Mouse (Mus musculus): ENCODE data around the gene Serac1.

Gene Serac1

GRCm38 (mm10) chr17:6003661-6004060 is 75.9 kb downstream of the Serac1 start:
- DNase-seq (ENCODE audit: low spot score), result no peak

DNA sequence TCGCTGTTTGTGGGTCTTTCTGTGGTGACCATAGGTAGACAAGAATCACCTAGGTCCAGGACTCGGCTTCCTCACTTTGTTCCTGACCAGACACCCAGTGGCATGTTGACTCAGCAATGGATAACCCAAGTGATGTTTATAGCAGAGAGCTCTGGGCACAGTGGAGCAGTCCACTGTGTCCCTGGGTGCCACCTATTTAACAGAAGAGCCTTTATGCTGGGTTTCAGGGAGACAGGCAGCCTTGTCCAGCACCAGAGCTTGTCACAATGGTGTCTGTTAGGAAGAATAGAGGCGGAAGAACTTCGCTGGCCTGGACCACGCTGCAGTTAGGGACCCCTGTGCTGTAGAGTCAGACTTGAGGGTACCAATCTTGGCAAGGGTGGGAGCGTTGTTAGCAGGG is 77.0 kb downstream of the Serac1 start:
- no peak for DNase-seq (ENCODE audit: low spot score)

DNA sequence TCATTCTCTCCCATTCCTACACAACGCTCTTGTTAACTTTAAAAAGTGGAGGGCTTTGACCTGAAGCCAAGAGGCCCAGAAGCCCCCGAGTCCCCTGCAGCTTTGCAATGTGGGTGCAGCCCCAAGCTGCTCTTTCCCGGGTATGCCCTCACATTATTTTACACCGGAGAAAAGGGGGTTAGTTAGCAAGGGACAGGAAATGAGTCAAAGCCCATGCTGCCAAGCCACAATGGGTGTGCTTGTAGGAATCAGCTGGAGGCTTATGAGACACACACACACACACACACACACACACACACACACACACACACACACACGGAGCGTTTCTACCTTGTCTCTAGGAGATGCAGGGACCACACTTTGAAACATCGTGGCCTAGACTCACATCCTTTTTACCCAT is 77.7 kb downstream of the Serac1 start:
- DNase-seq (ENCODE audit: low spot score), result no peak

DNA sequence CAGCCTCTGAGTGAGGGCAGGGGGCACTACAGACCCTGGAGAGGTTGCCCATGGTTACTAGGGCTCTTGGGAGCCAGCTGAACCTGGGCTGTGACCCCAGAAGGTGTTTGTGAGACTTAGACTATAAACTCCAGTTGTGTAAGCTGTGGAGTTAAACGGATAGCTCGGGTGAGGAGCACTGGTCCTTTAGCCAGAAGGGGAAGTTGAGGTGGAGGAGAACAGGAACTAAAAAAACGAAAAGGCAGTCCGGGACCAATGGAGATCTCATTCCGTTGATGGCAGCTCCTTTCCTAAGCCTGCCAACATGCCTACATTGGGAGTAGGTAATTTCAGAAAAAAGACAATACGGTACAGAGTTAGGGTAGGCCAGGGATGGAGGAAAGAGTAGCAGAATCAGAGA is 78.2 kb downstream of the Serac1 start:
- DNase-seq (ENCODE audit: low spot score), result no peak

DNA sequence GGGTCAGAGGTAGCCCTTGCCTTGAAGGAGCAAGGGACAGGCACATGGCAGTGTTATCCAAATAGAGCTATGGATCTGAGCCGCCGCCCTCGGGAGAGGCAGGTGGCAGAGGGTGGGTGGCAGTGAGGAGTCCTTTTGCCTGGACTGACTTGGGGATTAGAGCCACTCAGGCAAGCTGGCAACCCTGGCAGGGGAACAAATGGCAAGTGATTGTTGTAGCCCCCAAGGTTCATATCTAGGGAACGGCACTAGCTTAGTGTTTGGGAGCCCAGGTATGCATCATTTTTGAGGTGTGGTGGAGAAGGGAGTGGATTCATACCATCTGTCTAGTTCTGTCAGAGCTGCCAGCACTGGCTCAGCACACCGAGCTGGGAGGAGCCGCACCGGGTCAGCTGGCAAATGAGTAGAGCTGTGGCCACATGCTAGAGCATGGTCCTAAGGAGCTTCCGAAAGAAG is 78.6 kb downstream of the Serac1 start:
- no peak for DNase-seq (ENCODE audit: low spot score)

GRCm38 (mm10) chr17:5999039-5999543 is 80.5 kb downstream of the Serac1 start:
- DNase-seq (ENCODE audit: low spot score), result no peak

GRCm38 (mm10) chr17:5998235-5998500 is 81.4 kb downstream of the Serac1 start:
- DNase-seq (ENCODE audit: low spot score), result no peak

GRCm38 (mm10) chr17:5997380-5998234 is 81.9 kb downstream of the Serac1 start:
- no peak for DNase-seq (ENCODE audit: low spot score)

DNA sequence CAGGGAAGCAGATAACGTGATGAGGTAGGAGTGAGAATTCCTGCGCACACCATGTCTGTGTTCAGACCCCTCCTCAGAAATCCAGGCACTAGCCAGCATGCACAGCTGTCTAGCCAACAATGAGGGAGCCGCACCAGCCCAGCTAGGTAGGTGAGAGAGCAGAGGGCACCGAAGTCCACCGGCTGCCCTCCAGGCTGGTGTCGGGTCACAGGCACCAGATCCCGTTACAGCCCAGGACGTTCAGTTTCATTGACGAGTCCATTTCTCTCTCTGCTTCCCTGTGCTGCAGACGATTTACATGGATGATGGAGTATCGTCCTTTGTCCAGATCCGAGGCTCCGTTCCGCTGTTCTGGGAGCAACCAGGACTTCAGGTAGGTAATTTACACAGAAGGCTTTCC is 83.0 kb downstream of the Serac1 start:
- DNase-seq (ENCODE audit: low spot score), result no peak

DNA sequence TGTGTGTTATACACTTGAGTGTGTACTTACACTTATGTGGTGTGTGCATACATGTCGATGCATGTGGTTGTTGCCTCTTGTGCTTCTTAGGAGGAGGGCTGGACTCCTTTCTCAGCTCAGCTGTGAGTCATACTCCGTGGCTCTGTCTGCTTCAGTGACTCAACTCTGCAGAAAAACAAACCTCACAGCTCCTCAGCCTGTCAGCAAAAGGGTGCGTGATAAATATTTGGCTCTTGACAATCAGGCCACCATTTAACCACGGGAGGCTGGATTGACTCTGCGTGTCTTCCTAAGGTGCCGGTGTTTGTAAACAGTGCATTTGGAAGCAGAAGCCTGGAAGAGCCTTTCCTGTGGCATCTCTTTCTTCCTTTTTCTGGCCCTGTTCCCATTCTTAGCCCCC is 84.9 kb downstream of the Serac1 start:
- DNase-seq (ENCODE audit: low spot score), result no peak

- no peak for DNase-seq (ENCODE audit: low spot score)
Observed at GRCm38 (mm10) chr17:5993581-5994260, 85.8 kb downstream of the Serac1 start.

DNA sequence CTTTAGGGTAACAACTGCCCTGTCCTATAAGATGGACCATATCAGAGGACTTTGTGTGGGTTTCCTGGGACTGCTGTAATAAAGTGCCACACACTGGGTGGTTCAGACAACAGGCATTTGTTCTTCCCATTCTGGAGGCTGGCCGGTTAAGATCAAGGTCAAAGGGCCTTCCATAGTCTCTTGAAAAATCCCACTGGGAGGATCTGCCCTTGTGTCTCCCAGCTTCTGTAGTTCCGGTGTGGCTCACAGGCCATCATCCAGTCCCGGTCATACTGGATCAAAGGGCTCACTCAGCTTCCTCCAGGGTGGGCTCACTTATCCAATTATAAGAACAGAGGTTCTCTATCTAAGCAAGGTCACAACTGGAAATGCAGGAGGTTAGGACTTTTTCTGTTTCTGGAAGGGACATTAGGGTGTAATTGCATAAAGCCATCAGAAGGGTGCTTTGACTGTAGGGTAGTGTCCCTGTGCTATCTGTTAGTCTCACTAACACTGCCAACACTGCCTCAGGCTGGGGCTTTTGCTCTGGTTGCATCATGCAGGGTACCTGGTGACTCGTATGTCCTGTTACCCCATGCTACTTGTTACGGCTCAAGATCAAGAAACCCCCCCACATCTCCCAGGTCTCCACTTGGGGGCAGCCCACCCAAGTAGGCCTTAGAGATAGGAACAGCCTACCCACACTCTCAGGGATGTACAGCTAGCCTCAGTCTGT is 86.5 kb downstream of the Serac1 start:
- DNase-seq (ENCODE audit: low spot score), result no peak

All from left cerebral cortex, adult 11 months (tissue).